Mouse (Mus musculus) olfactory bulb, adult 2 months (tissue): ENCODE measurements around the gene Cacng6. TPM values are rescaled to one million over a fixed set of nuclear protein-coding genes. Genes with fewer than 3 reads are reported as not detected.

Experiments used
- H3K27ac ChIP-seq: fragments of 200-500 bp; 2 replicates; pipeline ENCODE4 v1.5.1; 2012; ENCODE audit warnings: low read depth, low read length; ENCODE audit not compliant: insufficient read depth
- H3K4me1 ChIP-seq: fragments of 200-500 bp; 2 replicates; pipeline ENCODE4 v1.6.1; 2012; ENCODE audit warnings: low read length; ENCODE audit not compliant: control insufficient read depth, insufficient read depth
- H3K4me3 ChIP-seq: fragments of 200-500 bp; 2 replicates; pipeline ENCODE4 v1.5.1; 2012; ENCODE audit warnings: mild to moderate bottlenecking, low read depth, low read length, moderate library complexity; ENCODE audit not compliant: insufficient read depth
- CTCF ChIP-seq: fragments of 200-500 bp; IDR thresholded peaks from 2 replicates; pipeline ENCODE4 v1.5.1; 2012; ENCODE audit warnings: low read depth, mild to moderate bottlenecking, low read length, moderate library complexity; ENCODE audit not compliant: insufficient read depth
- POLR2A ChIP-seq: fragments of 200-500 bp; IDR thresholded peaks from 2 replicates; pipeline ENCODE4 v1.6.1; 2012; ENCODE audit warnings: mild to moderate bottlenecking, low read depth, low read length, moderate library complexity; ENCODE audit not compliant: insufficient read depth
- WGBS: fragments of 180-500 bp; shearing (Covaris S2); methylation state at CpG from one replicate; pipeline ENCODE4 v1.1.7; 2018; 5-methylcytosine and 5-hydroxymethylcytosine counted together
- polyA plus RNA-seq: library from polyadenylated mRNA; stranded (reverse); fragments of >200 nt; gene quantifications from 2 replicates; pipeline ENCODE4 v1.2.4, GENCODE M21; 2012; ENCODE audit warnings: low replicate concordance; ENCODE audit not compliant: missing spikeins, insufficient read depth, insufficient read length

Gene Cacng6
- polyA plus RNA-seq, 1 experiment, result not detected

GRCm38 (mm10) chr7:3450671-3451070 is 26.7 kb downstream of the Cacng6 start:
- no peak overlapping the region for H3K27ac ChIP-seq
- 69% methylated on average over 5 of the region's 5 CpGs for WGBS
- TF ChIP-seq POLR2A (no peak), CTCF (no peak)
- H3K4me3 ChIP-seq, result no peak overlapping the region
- H3K4me1 ChIP-seq, result peaks cover 5% of the 10 kb centered on the region; the same call in 1 of the 2 replicates

- WGBS, result 37% methylated on average over 6 of the region's 6 CpGs
- TF ChIP-seq CTCF (no peak), POLR2A (no peak)
- peaks cover 5% of the 10 kb centered on the region; the same call in 1 of the 2 replicates for H3K4me1 ChIP-seq
- no peak overlapping the region for H3K4me3 ChIP-seq
- H3K27ac ChIP-seq, result no peak overlapping the region
Observed at GRCm38 (mm10) chr7:3451161-3451560, 27.2 kb downstream of the Cacng6 start.

- H3K4me1 ChIP-seq, result peaks cover 5% of the 10 kb centered on the region; the same call in 1 of the 2 replicates
- WGBS, result 78% methylated on average over 12 of the region's 12 CpGs
Observed at GRCm38 (mm10) chr7:3452821-3453485, 29.0 kb downstream of the Cacng6 start.

GRCm38 (mm10) chr7:3453486-3454183 is 29.6 kb downstream of the Cacng6 start:
- TF ChIP-seq POLR2A, result no peak
- TF ChIP-seq CTCF, result no peak
- no peak overlapping the region for H3K27ac ChIP-seq
- H3K4me3 ChIP-seq, result no peak overlapping the region
- WGBS, result 54% methylated on average over 11 of the region's 11 CpGs
- peaks cover 5% of the 10 kb centered on the region; the same call in 1 of the 2 replicates for H3K4me1 ChIP-seq

More at GRCm38 (mm10) chr7:3452821-3453485, 29.0 kb downstream of the Cacng6 start:
- Histone ChIP-seq H3K27ac (no peak overlapping the region), H3K4me3 (no peak overlapping the region)
- no peak for TF ChIP-seq POLR2A
- TF ChIP-seq CTCF, result no peak

- TF ChIP-seq POLR2A (no peak), CTCF (no peak)
- Histone ChIP-seq H3K4me3 (no peak overlapping the region), H3K27ac (no peak overlapping the region), H3K4me1 (no peaks in the 10 kb centered on the region)
- WGBS, result 91% methylated on average over 10 of the region's 10 CpGs
Observed at GRCm38 (mm10) chr7:3457111-3457840, 33.3 kb downstream of the Cacng6 start.

GRCm38 (mm10) chr7:3457841-3458217 is 33.8 kb downstream of the Cacng6 start:
- WGBS, result 76% methylated on average over 9 of the region's 9 CpGs
- H3K27ac ChIP-seq, result no peak overlapping the region
- no peaks in the 10 kb centered on the region for H3K4me1 ChIP-seq

GRCm38 (mm10) chr7:3460261-3460660 is 36.3 kb downstream of the Cacng6 start:
- WGBS, result 87% methylated on average over 8 of the region's 8 CpGs
- no peak overlapping the region for H3K4me3 ChIP-seq
- TF ChIP-seq CTCF (no peak), POLR2A (no peak)

More at GRCm38 (mm10) chr7:3457841-3458217, 33.8 kb downstream of the Cacng6 start:
- no peak overlapping the region for H3K4me3 ChIP-seq
- no peak for TF ChIP-seq POLR2A
- TF ChIP-seq CTCF, result no peak

GRCm38 (mm10) chr7:3463306-3463705 is 39.3 kb downstream of the Cacng6 start:
- WGBS, result 72% methylated on average over 4 of the region's 4 CpGs
- Histone ChIP-seq H3K4me1 (no peaks in the 10 kb centered on the region), H3K27ac (no peak overlapping the region), H3K4me3 (no peak overlapping the region)
- TF ChIP-seq POLR2A, result no peak
- no peak for TF ChIP-seq CTCF

More at GRCm38 (mm10) chr7:3460261-3460660, 36.3 kb downstream of the Cacng6 start:
- Histone ChIP-seq H3K27ac (no peak overlapping the region), H3K4me1 (no peaks in the 10 kb centered on the region)
